Comparison of ENCODE assay signal across 13 mouse cellular contexts in genomic region chr16:22551231-22552000, GRCm38 (mm10).
DNase-seq lines count a peak whose midpoint lies in the region; ATAC-seq lines count a peak whose summit lies in the region.
"Had no signal": no experiment of that assay in that cellular context is flagged by ENCODE, and none has a peak within 500 bp of the region (broad histone marks: within the 10 kb centered on the region; RNA-seq: fewer than 3 reads in every experiment).

No protein-coding gene starts in this region.

- no peaks in the 10 kb centered on the region for H3K36me3 ChIP-seq in kidney, embryonic 14.5 days (ENCODE audit: control insufficient read depth, insufficient read depth, low read length)
- H3K36me3 ChIP-seq in kidney, embryonic 16.5 days (ENCODE audit: insufficient read depth, low read length): no peaks in the 10 kb centered on the region
- H3K36me3 ChIP-seq: midbrain, embryonic 12.5 days had no signal

- no peak overlapping the region for H3K4me2 ChIP-seq in kidney, embryonic 14.5 days (replicated peaks; ENCODE audit: low read depth, low read length)
- no peak overlapping the region for H3K4me2 ChIP-seq in kidney, embryonic 16.5 days (replicated peaks; ENCODE audit: low read depth, low read length)
- H3K4me2 ChIP-seq: midbrain, embryonic 12.5 days had no signal

- H3K27ac ChIP-seq in kidney, embryonic 14.5 days (ENCODE audit: low read depth, low read length): no peak overlapping the region
- H3K27ac ChIP-seq in kidney, embryonic 16.5 days (ENCODE audit: low read length): peak overlapping the region; percentile 50
- H3K27ac ChIP-seq: midbrain, embryonic 12.5 days had no signal

- H3K27me3 ChIP-seq in kidney, embryonic 14.5 days (ENCODE audit: control insufficient read depth, insufficient read depth, low read length): no peaks in the 10 kb centered on the region
- H3K27me3 ChIP-seq in kidney, embryonic 16.5 days (ENCODE audit: insufficient read depth, low read length): no peaks in the 10 kb centered on the region

- no peaks in the 10 kb centered on the region for H3K9me3 ChIP-seq in kidney, embryonic 14.5 days (ENCODE audit: control insufficient read depth, low read length)
- H3K9me3 ChIP-seq in kidney, embryonic 16.5 days (ENCODE audit: low read length): no peaks in the 10 kb centered on the region
- H3K9me3 ChIP-seq: midbrain, embryonic 12.5 days had no signal

- peak; percentile 39 for DNase-seq in embryo, embryonic 10 days (ENCODE audit: low spot score)
- DNase-seq in embryo, embryonic 10.5 days (ENCODE audit: low spot score): no peak
- DNase-seq in kidney, adult 18-20 months: peak; percentile 43
- DNase-seq in 3T3-L1 (ENCODE audit: low read depth, low spot score): peak; percentile 7
- DNase-seq in urinary bladder, postnatal 10 days (ENCODE audit: low spot score): no peak
- no peak for DNase-seq in spleen, adult 12 weeks (ENCODE audit: low spot score)
- DNase-seq: cerebellum, adult 18-20 months; gastrocnemius, postnatal 25 days; left cerebral cortex, postnatal 4 days; right cerebral cortex, postnatal 25 days had no signal

- no peak for ATAC-seq in kidney, embryonic 14.5 days (ENCODE audit: low FRiP score, low TSS enrichment)
- ATAC-seq in kidney, embryonic 16.5 days (ENCODE audit: low FRiP score, low TSS enrichment): no peak

- no peak overlapping the region for H3K4me3 ChIP-seq in kidney, embryonic 14.5 days (ENCODE audit: low read length)
- H3K4me3 ChIP-seq in kidney, embryonic 16.5 days (ENCODE audit: low read length): no peak overlapping the region
- H3K4me3 ChIP-seq: midbrain, embryonic 12.5 days had no signal

- WGBS in kidney, embryonic 14.5 days: 34% methylated on average over 11 of the region's 11 CpGs
- WGBS in kidney, embryonic 16.5 days: 34% methylated on average over 11 of the region's 11 CpGs

- H3K9ac ChIP-seq in kidney, embryonic 14.5 days (ENCODE audit: low read depth, low read length): no peak overlapping the region
- no peak overlapping the region for H3K9ac ChIP-seq in kidney, embryonic 16.5 days (replicated peaks; ENCODE audit: low read length)
- H3K9ac ChIP-seq: midbrain, embryonic 12.5 days had no signal

- no peaks in the 10 kb centered on the region for H3K4me1 ChIP-seq in kidney, embryonic 14.5 days (ENCODE audit: control insufficient read depth, insufficient read depth, low read length)
- peaks cover 29% of the 10 kb centered on the region for H3K4me1 ChIP-seq in kidney, embryonic 16.5 days (ENCODE audit: insufficient read depth, low read length)

Comparison
In these comparisons a context has a peak if more than half of its experiments do, and no peak if none do; other contexts are left out.
1. DNase-seq: peak in embryo, embryonic 10 days (single experiment), kidney, adult 18-20 months (single experiment) and 3T3-L1 (single experiment); none in embryo, embryonic 10.5 days (single experiment), urinary bladder, postnatal 10 days (single experiment) and spleen, adult 12 weeks (single experiment).